Mouse (Mus musculus) WW6 (cell line): ENCODE data around the gene Pam.

Experiments used
- DNase-seq: peaks from one replicate; pipeline ENCODE4 v3.0.0-alpha.2; 2013; ENCODE audit warnings: low read depth, low spot score

The Pam gene

GRCm38 (mm10) chr1:98080431-98080830, 15.0 kb downstream of the Pam start:
- DNase-seq, result no peak

GRCm38 (mm10) chr1:98079640-98080039, 15.8 kb downstream of the Pam start:
- DNase-seq, result no peak

- DNase-seq, result no peak
Observed at GRCm38 (mm10) chr1:98078735-98079134, 16.7 kb downstream of the Pam start.

- DNase-seq, result no peak
Observed at GRCm38 (mm10) chr1:98073826-98074225, 21.6 kb downstream of the Pam start.

GRCm38 (mm10) chr1:98073127-98073526, 22.3 kb downstream of the Pam start:
- no peak for DNase-seq

- DNase-seq, result no peak
Observed at GRCm38 (mm10) chr1:98072045-98072444, 23.4 kb downstream of the Pam start.

GRCm38 (mm10) chr1:98071436-98071835, 24.0 kb downstream of the Pam start:
- no peak for DNase-seq

- DNase-seq, result no peak
Observed at GRCm38 (mm10) chr1:98070743-98071325, 24.6 kb downstream of the Pam start.

- DNase-seq, result no peak
Observed at GRCm38 (mm10) chr1:98068177-98068576, 27.3 kb downstream of the Pam start.

GRCm38 (mm10) chr1:98062074-98062473, 33.4 kb downstream of the Pam start:
- DNase-seq, result no peak

- DNase-seq, result no peak
Observed at GRCm38 (mm10) chr1:98059401-98059800, 36.0 kb downstream of the Pam start.

- DNase-seq, result no peak
Observed at GRCm38 (mm10) chr1:98056996-98057945, 38.2 kb downstream of the Pam start.

GRCm38 (mm10) chr1:98056277-98056676, 39.2 kb downstream of the Pam start:
- DNase-seq, result no peak

- no peak for DNase-seq
Observed at GRCm38 (mm10) chr1:98055591-98055990, 39.9 kb downstream of the Pam start.

- DNase-seq, result no peak
Observed at GRCm38 (mm10) chr1:98053994-98054393, 41.5 kb downstream of the Pam start.

- no peak for DNase-seq
Observed at GRCm38 (mm10) chr1:98053447-98053846, 42.0 kb downstream of the Pam start.

- no peak for DNase-seq
Observed at GRCm38 (mm10) chr1:98052775-98053174, 42.7 kb downstream of the Pam start.

- no peak for DNase-seq
Observed at GRCm38 (mm10) chr1:98051039-98051438, 44.4 kb downstream of the Pam start.

- no peak for DNase-seq
Observed at GRCm38 (mm10) chr1:98049756-98050155, 45.7 kb downstream of the Pam start.

- DNase-seq, result no peak
Observed at GRCm38 (mm10) chr1:98048218-98048801, 47.1 kb downstream of the Pam start.

- DNase-seq, result no peak
Observed at GRCm38 (mm10) chr1:98047284-98048217, 47.9 kb downstream of the Pam start.

- no peak for DNase-seq
Observed at GRCm38 (mm10) chr1:98042425-98042824, 53.0 kb downstream of the Pam start.
